Mouse (Mus musculus) embryonic facial prominence, embryonic 11.5 days (tissue): ENCODE measurements around the gene Tecr. TPM values are rescaled to one million over a fixed set of nuclear protein-coding genes. Genes with fewer than 3 reads are reported as not detected.

Source experiments
- ATAC-seq: fragments of 200-750 bp; cut with Nextera tagmentation; replicated peaks from 2 replicates; pipeline ENCODE4 v1.8.0; 2017; ENCODE audit warnings: low read depth; ENCODE audit not compliant: insufficient number of reproducible peaks, low FRiP score, low TSS enrichment
- DNase-seq: peaks from one replicate; pipeline ENCODE4 v3.0.0-alpha.2; 2015; ENCODE audit warnings: low spot score
- H3K27ac ChIP-seq: fragments of 300-500 bp; sonication (generic); replicated peaks from 2 replicates; pipeline ENCODE4 v1.5.1; 2014; ENCODE audit warnings: mild to moderate bottlenecking, low read depth, low read length, control low read depth
- H3K27me3 ChIP-seq: fragments of 300-500 bp; sonication (generic); 2 replicates; pipeline ENCODE4 v1.6.1; 2014; ENCODE audit warnings: mild to moderate bottlenecking, low read length, moderate library complexity, mixed read lengths; ENCODE audit not compliant: control insufficient read depth, insufficient read depth
- H3K36me3 ChIP-seq: fragments of 300-500 bp; sonication (generic); replicated peaks from 2 replicates; pipeline ENCODE4 v1.6.1; 2014; ENCODE audit warnings: low read depth, mild to moderate bottlenecking, low read length, moderate library complexity, mixed read lengths; ENCODE audit not compliant: control insufficient read depth, insufficient read depth
- H3K4me1 ChIP-seq: fragments of 300-500 bp; sonication (generic); 2 replicates; pipeline ENCODE4 v1.6.1; 2014; ENCODE audit warnings: low read length, mixed read lengths; ENCODE audit not compliant: control insufficient read depth, insufficient read depth
- H3K4me2 ChIP-seq: fragments of 300-500 bp; sonication (generic); 2 replicates; pipeline ENCODE4 v1.6.1; 2014; ENCODE audit warnings: low read depth, mild to moderate bottlenecking, control low read depth, low read length, moderate library complexity
- H3K4me3 ChIP-seq: fragments of 300-500 bp; sonication (generic); 2 replicates; pipeline ENCODE4 v1.5.1; 2014; ENCODE audit warnings: low read depth, low read length, control low read depth
- H3K9ac ChIP-seq: fragments of 300-500 bp; sonication (generic); replicated peaks from 2 replicates; pipeline ENCODE4 v1.6.1; 2014; ENCODE audit warnings: mild to moderate bottlenecking, control low read depth, low read length
- H3K9me3 ChIP-seq: fragments of 300-500 bp; sonication (generic); replicated peaks from 2 replicates; pipeline ENCODE4 v1.6.1; 2016; ENCODE audit warnings: mild to moderate bottlenecking, low read length, inconsistent platforms, mixed read lengths; ENCODE audit not compliant: control insufficient read depth
- WGBS: fragments of 180-500 bp; shearing (Covaris S2); extraction: QIAGEN DNeasy Blood & Tissue Kit; methylation state at CpG from one replicate; pipeline ENCODE4 v1.1.7; 2014; 5-methylcytosine and 5-hydroxymethylcytosine counted together
- polyA plus RNA-seq: library from polyadenylated mRNA; unstranded; fragments of >200 nt; fragmentation: Nextera tagmentation; extraction: Ambion mirVana; gene quantifications from 2 replicates; pipeline ENCODE4 v1.2.1, GENCODE M21; 2014

Tecr gene
- polyA plus RNA-seq, 1 experiment from 2014 or later, result 667 TPM

DNA sequence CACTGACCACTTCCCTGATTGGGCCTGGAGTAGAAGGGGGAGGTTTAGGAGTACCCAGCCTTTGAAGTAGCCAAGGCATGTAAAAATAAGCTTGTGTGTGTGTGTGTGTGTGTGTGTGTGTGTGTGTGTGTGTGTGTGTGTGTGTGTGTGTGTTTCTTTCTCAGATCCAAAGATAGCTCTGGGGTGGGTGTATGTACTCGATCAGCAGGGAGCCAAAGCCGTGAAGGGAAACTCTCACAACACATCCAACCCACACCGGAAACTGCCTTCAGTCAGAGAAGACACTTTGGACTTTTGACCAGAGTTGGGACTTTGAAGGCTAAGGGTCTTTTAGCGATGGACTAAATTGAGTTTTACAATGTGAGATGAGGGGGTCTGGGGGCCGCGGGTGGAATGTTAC lies 41.9 kb upstream of the Tecr start:
- Histone ChIP-seq H3K36me3 (no peaks in the 10 kb centered on the region), H3K27me3 (no peaks in the 10 kb centered on the region), H3K4me2 (no peak overlapping the region), H3K9ac (no peak overlapping the region), H3K9me3 (no peaks in the 10 kb centered on the region), H3K4me3 (no peak overlapping the region), H3K27ac (no peak overlapping the region), H3K4me1 (peaks cover 9% of the 10 kb centered on the region)
- ATAC-seq (no peak), DNase-seq (no peak)
- WGBS, result 96% methylated on average over 6 of the region's 6 CpGs

- no peaks in the 10 kb centered on the region for H3K36me3 ChIP-seq
- H3K4me1 ChIP-seq, result no peaks in the 10 kb centered on the region
- no peaks in the 10 kb centered on the region for H3K27me3 ChIP-seq
- no peak overlapping the region for H3K27ac ChIP-seq
- H3K4me2 ChIP-seq, result no peak overlapping the region
- no peak overlapping the region for H3K4me3 ChIP-seq
- 95% methylated on average over 4 of the region's 4 CpGs for WGBS
- H3K9me3 ChIP-seq, result no peaks in the 10 kb centered on the region
- H3K9ac ChIP-seq, result no peak overlapping the region
- DNase-seq, result no peak
- no peak for ATAC-seq
These were observed 40.3 kb upstream of the Tecr start for GRCm38 (mm10) chr8:83648031-83648430.

- 95% methylated on average over 11 of the region's 11 CpGs for WGBS
- no peak overlapping the region for H3K4me3 ChIP-seq
- no peak for DNase-seq
- H3K27me3 ChIP-seq, result no peaks in the 10 kb centered on the region
- H3K4me2 ChIP-seq, result no peak overlapping the region
- no peak for ATAC-seq
- H3K36me3 ChIP-seq, result no peaks in the 10 kb centered on the region
- no peaks in the 10 kb centered on the region for H3K4me1 ChIP-seq
- no peak overlapping the region for H3K27ac ChIP-seq
- no peaks in the 10 kb centered on the region for H3K9me3 ChIP-seq
- no peak overlapping the region for H3K9ac ChIP-seq
These were observed 39.7 kb upstream of the Tecr start for GRCm38 (mm10) chr8:83647511-83647910.

DNA sequence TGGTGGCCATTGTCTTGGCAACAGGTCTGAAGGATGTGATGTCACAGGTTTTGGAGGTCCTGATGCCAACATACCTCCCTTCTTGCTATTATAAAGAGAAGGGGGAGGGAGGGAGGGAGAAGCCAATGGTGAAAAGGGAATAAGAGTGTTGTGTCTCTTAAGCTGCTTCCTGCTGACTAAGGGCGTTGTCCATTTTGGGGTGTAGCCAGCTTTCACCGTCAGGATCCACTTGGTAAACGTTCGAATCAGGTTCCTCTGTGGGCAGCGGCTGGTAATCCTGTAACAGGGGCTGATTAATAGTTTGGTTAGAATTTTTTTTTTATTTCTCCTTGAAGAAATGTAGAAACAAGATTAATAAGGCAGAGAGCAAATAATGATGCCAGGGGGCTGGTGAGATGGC lies 31.9 kb upstream of the Tecr start:
- no peaks in the 10 kb centered on the region for H3K27me3 ChIP-seq
- H3K4me2 ChIP-seq, result no peak overlapping the region
- DNase-seq (no peak), ATAC-seq (no peak)
- H3K36me3 ChIP-seq, result no peaks in the 10 kb centered on the region
- no peak overlapping the region for H3K4me3 ChIP-seq
- H3K4me1 ChIP-seq, result no peaks in the 10 kb centered on the region
- no peak overlapping the region for H3K27ac ChIP-seq
- WGBS, result 64% methylated on average over 5 of the region's 5 CpGs
- no peak overlapping the region for H3K9ac ChIP-seq
- no peaks in the 10 kb centered on the region for H3K9me3 ChIP-seq

- H3K4me3 ChIP-seq, result no peak overlapping the region
- no peaks in the 10 kb centered on the region for H3K4me1 ChIP-seq
- no peaks in the 10 kb centered on the region for H3K27me3 ChIP-seq
- ATAC-seq, result no peak
- no peak overlapping the region for H3K27ac ChIP-seq
- H3K9me3 ChIP-seq, result no peaks in the 10 kb centered on the region
- DNase-seq, result no peak
- H3K4me2 ChIP-seq, result no peak overlapping the region
- no peak overlapping the region for H3K9ac ChIP-seq
- WGBS, result 74% methylated on average over 4 of the region's 4 CpGs
- H3K36me3 ChIP-seq, result no peaks in the 10 kb centered on the region
These were observed 31.1 kb upstream of the Tecr start for GRCm38 (mm10) chr8:83638856-83639255.

GRCm38 (mm10) chr8:83632083-83632707 lies 24.4 kb upstream of the Tecr start:
- H3K36me3 ChIP-seq, result no peaks in the 10 kb centered on the region
- no peaks in the 10 kb centered on the region for H3K4me1 ChIP-seq
- H3K9ac ChIP-seq, result no peak overlapping the region
- no peak overlapping the region for H3K4me2 ChIP-seq
- H3K9me3 ChIP-seq, result no peaks in the 10 kb centered on the region
- DNase-seq (no peak), ATAC-seq (no peak)
- no peak overlapping the region for H3K27ac ChIP-seq
- H3K27me3 ChIP-seq, result no peaks in the 10 kb centered on the region
- WGBS, result 84% methylated on average over 7 of the region's 7 CpGs
- no peak overlapping the region for H3K4me3 ChIP-seq

GRCm38 (mm10) chr8:83625676-83626299 lies 18.0 kb upstream of the Tecr start:
- H3K27ac ChIP-seq, result no peak overlapping the region
- no peak for ATAC-seq
- H3K4me2 ChIP-seq, result no peak overlapping the region
- H3K4me1 ChIP-seq, result no peaks in the 10 kb centered on the region
- no peaks in the 10 kb centered on the region for H3K36me3 ChIP-seq
- no peak for DNase-seq
- no peaks in the 10 kb centered on the region for H3K9me3 ChIP-seq
- no peak overlapping the region for H3K9ac ChIP-seq
- no peak overlapping the region for H3K4me3 ChIP-seq
- 87% methylated on average over 6 of the region's 6 CpGs for whole genome bisulfite sequencing
- no peaks in the 10 kb centered on the region for H3K27me3 ChIP-seq

GRCm38 (mm10) chr8:83624739-83625138 lies 17.0 kb upstream of the Tecr start:
- WGBS, result 47% methylated on average over 3 of the region's 3 CpGs
- no peak for ATAC-seq
- peak; percentile 66 for DNase-seq
- Histone ChIP-seq H3K9me3 (no peaks in the 10 kb centered on the region), H3K27ac (no peak overlapping the region), H3K27me3 (no peaks in the 10 kb centered on the region), H3K4me2 (no peak overlapping the region), H3K4me3 (no peak overlapping the region), H3K9ac (no peak overlapping the region), H3K36me3 (no peaks in the 10 kb centered on the region), H3K4me1 (no peaks in the 10 kb centered on the region)
